Comparison of ENCODE assay signal across 8 mouse cellular contexts in genomic region chr5:139459938-139460337, GRCm38 (mm10). TPM values are rescaled to one million over a fixed set of nuclear protein-coding genes. Genes with fewer than 3 reads are reported as not detected.
DNase-seq lines count a peak whose midpoint lies in the region; ATAC-seq and TF ChIP-seq lines count a peak whose summit lies in the region.

No protein-coding gene starts in this region.

- no peak for ATAC-seq in heart, embryonic 12.5 days (ENCODE audit: insufficient number of reproducible peaks, low FRiP score)
- ATAC-seq in forebrain, embryonic 13.5 days = peak; percentile 42; the same call in 1 of the 2 replicates
- ATAC-seq in liver, embryonic 14.5 days (ENCODE audit: insufficient read depth) = peak; percentile 33; the same call in 1 of the 2 replicates

- TF ChIP-seq RAD21 in CH12.LX (IDR thresholded peaks at IDR 0.05; ENCODE audit: low read depth, low read length) = no peak

- H3K9ac ChIP-seq in heart, embryonic 12.5 days = peak overlapping the region; percentile 74
- H3K9ac ChIP-seq in CH12.LX (ENCODE audit: insufficient read depth, low read depth) = peak overlapping the region; percentile 51
- H3K9ac ChIP-seq in forebrain, embryonic 13.5 days = peak overlapping the region; percentile 63
- peak overlapping the region; percentile 43 for H3K9ac ChIP-seq in liver, embryonic 14.5 days (replicated peaks)

- TF ChIP-seq CTCF in CH12.LX (conservative IDR thresholded peaks at IDR 0.05 in 1 of 2, IDR thresholded peaks at IDR 0.05 in 1 of 2; ENCODE audit: low read depth in 2 of 2, low read length in 2 of 2) = no peak
- no peak for TF ChIP-seq CTCF in liver, embryonic 14.5 days (IDR thresholded peaks at IDR 0.05; ENCODE audit: low read depth)

- intact Hi-C loops in heart, postnatal 25 days (cut with DNase I) = loop anchor here (2.0 kb wide), 1 partner anchor 23 kb away; no protein-coding TSS in a partner anchor

- dilution Hi-C loops in CH12.LX (cut with MboI; ENCODE audit: extremely low pct_ligation_motif_present, extremely low pct_unique_long_range_greater_than_20kb, low sequenced_read_pairs) = no loop called here

- peaks cover 6% of the 10 kb centered on the region for H3K4me1 ChIP-seq in heart, embryonic 12.5 days (replicated peaks)
- H3K4me1 ChIP-seq in CH12.LX (ENCODE audit: control insufficient read depth in 1 of 2, insufficient read depth in 2 of 2) = peaks cover 4 to 25% of the 10 kb centered on the region in 2 experiments; a peak in 3 of 4 replicates
- H3K4me1 ChIP-seq in forebrain, embryonic 13.5 days = peaks cover 14% of the 10 kb centered on the region
- peaks cover 0 to 10% of the 10 kb centered on the region in 2 experiments; a peak in 3 of 4 replicates for H3K4me1 ChIP-seq in liver, embryonic 14.5 days (replicated peaks; ENCODE audit: control insufficient read depth in 2 of 2, insufficient read depth in 2 of 2, low read length in 1 of 2)

- no peak overlapping the region for H3K27ac ChIP-seq in heart, embryonic 12.5 days (ENCODE audit: poor library complexity, severe bottlenecking)
- no peak overlapping the region for H3K27ac ChIP-seq in CH12.LX (ENCODE audit: insufficient read depth, low read depth)
- H3K27ac ChIP-seq in forebrain, embryonic 13.5 days = no peak overlapping the region
- no peak overlapping the region for H3K27ac ChIP-seq in liver, embryonic 14.5 days

- DNase-seq in heart, postnatal 25 days (ENCODE audit: low spot score) = no peak
- no peak for DNase-seq in CH12.LX (ENCODE audit: extremely low read depth)
- DNase-seq in liver, embryonic 14.5 days (ENCODE audit: low read depth in 3 of 3, low spot score in 3 of 3) = no peak
- DNase-seq in layer of hippocampus, postnatal 14 days (ENCODE audit: low spot score in 2 of 2) = no peak
- no peak for DNase-seq in right cerebral cortex, postnatal 4 days
- no peak for DNase-seq in layer of hippocampus, postnatal 25 days (ENCODE audit: extremely low spot score in 1 of 2, low spot score in 1 of 2)

- WGBS in heart, embryonic 12.5 days = 10% methylated on average over 10 of the region's 10 CpGs
- 7% methylated on average over 10 of the region's 10 CpGs for WGBS in forebrain, embryonic 13.5 days
- 5% methylated on average over 10 of the region's 10 CpGs for WGBS in liver, embryonic 14.5 days (ENCODE audit: insufficient replicate concordance)

- TF ChIP-seq EP300 in CH12.LX (IDR thresholded peaks at IDR 0.05; ENCODE audit: low read length) = no peak
- no peak for TF ChIP-seq EP300 in liver, embryonic 14.5 days (IDR thresholded peaks at IDR 0.05; ENCODE audit: low read depth)

- H3K4me2 ChIP-seq in heart, embryonic 12.5 days = peak overlapping the region; percentile 87
- peak overlapping the region; percentile 70 for H3K4me2 ChIP-seq in CH12.LX (ENCODE audit: insufficient read depth, low read depth, poor library complexity, severe bottlenecking)
- H3K4me2 ChIP-seq in forebrain, embryonic 13.5 days = peak overlapping the region; percentile 80
- H3K4me2 ChIP-seq in liver, embryonic 14.5 days (ENCODE audit: low read depth) = peak overlapping the region; percentile 81

- H3K9me3 ChIP-seq in heart, embryonic 12.5 days (replicated peaks) = no peaks in the 10 kb centered on the region
- no peaks in the 10 kb centered on the region for H3K9me3 ChIP-seq in CH12.LX (replicated peaks; ENCODE audit: low read length)
- no peaks in the 10 kb centered on the region for H3K9me3 ChIP-seq in forebrain, embryonic 13.5 days (replicated peaks)
- no peaks in the 10 kb centered on the region for H3K9me3 ChIP-seq in liver, embryonic 14.5 days (ENCODE audit: control insufficient read depth, low read length)

- H3K4me3 ChIP-seq in heart, embryonic 12.5 days = peak overlapping the region; percentile 74
- peak overlapping the region; percentile 82 to 85 (median 84) for H3K4me3 ChIP-seq in CH12.LX (replicated peaks in 1 of 3; ENCODE audit: low read depth in 2 of 3, low read length in 2 of 3, poor library complexity in 1 of 3)
- H3K4me3 ChIP-seq in forebrain, embryonic 13.5 days = peak overlapping the region; percentile 62
- H3K4me3 ChIP-seq in liver, embryonic 14.5 days (ENCODE audit: insufficient read depth in 1 of 2, low read depth in 2 of 2, low read length in 2 of 2) = peak overlapping the region; percentile 60 to 77

- peaks cover 3% of the 10 kb centered on the region for H3K79me2 ChIP-seq in CH12.LX (replicated peaks; ENCODE audit: control insufficient read depth, extremely low read depth, insufficient read depth, poor library complexity, severe bottlenecking)

- peaks cover 13% of the 10 kb centered on the region; the same call in 1 of the 2 replicates for H3K27me3 ChIP-seq in heart, embryonic 12.5 days (replicated peaks)
- H3K27me3 ChIP-seq in CH12.LX (replicated peaks) = no peaks in the 10 kb centered on the region
- H3K27me3 ChIP-seq in forebrain, embryonic 13.5 days = no peaks in the 10 kb centered on the region
- H3K27me3 ChIP-seq in liver, embryonic 14.5 days (ENCODE audit: control insufficient read depth, insufficient read depth, low read length) = no peaks in the 10 kb centered on the region

- in situ Hi-C loops in CH12.LX (cut with MboI; ENCODE audit: low pct_ligation_motif_present, low pct_unique_long_range_greater_than_20kb, low sequenced_read_pairs) = loop anchor here (25.0 kb wide), 1 partner anchor 98 kb away; the partner anchor contains the start of genes Cox19 and Cyp2w1

- no peak for TF ChIP-seq POLR2A in CH12.LX (IDR thresholded peaks at IDR 0.05; ENCODE audit: low read depth, low read length)

- no peaks in the 10 kb centered on the region for H3K36me3 ChIP-seq in heart, embryonic 12.5 days
- H3K36me3 ChIP-seq in CH12.LX (replicated peaks in 1 of 2; ENCODE audit: control insufficient read depth in 1 of 2, insufficient read depth in 1 of 2, low read length in 1 of 2) = peaks cover 5 to 32% of the 10 kb centered on the region in 2 experiments
- peaks cover 7% of the 10 kb centered on the region for H3K36me3 ChIP-seq in forebrain, embryonic 13.5 days (ENCODE audit: poor library complexity, severe bottlenecking)
- no peaks in the 10 kb centered on the region for H3K36me3 ChIP-seq in liver, embryonic 14.5 days (replicated peaks; ENCODE audit: control insufficient read depth, insufficient read depth, low read depth)

TF ChIP-seq in CH12.LX, 34 proteins besides CTCF, POLR2A, EP300 and RAD21 (continues in another document):
- TF ChIP-seq ZMIZ1 (IDR thresholded peaks at IDR 0.05; ENCODE audit: low read depth, low read length) (no peak), ZC3H11A (IDR thresholded peaks at IDR 0.05; ENCODE audit: low read depth, low read length) (no peak), MXI1 (IDR thresholded peaks at IDR 0.05; ENCODE audit: low read depth, low read length) (no peak), USF2 (conservative IDR thresholded peaks at IDR 0.05; ENCODE audit: low read depth, low read length) (no peak), JUN (IDR thresholded peaks at IDR 0.05; ENCODE audit: insufficient read depth, low read depth, low read length) (no peak), SMC3 (IDR thresholded peaks at IDR 0.05; ENCODE audit: low read depth, low read length) (no peak)

RNA-seq across cellular contexts. Expression of gene 3110082I17Rik, which starts 0.4 kb away (rescaled TPM):
- polyA plus RNA-seq in heart, embryonic 12.5 days (2016; fragmentation: Nextera tagmentation; extraction: Ambion mirVana) = 21.3 and 21.6 TPM in 2 replicates
- 1 to 10 TPM; 5.0 to 5.3 TPM for total RNA-seq in heart, postnatal 25 days (2021)
- total RNA-seq in CH12.LX (2012; rRNA removed) (46.9 and 58.7 TPM in 2 replicates), CH12.LX (2014; rRNA removed) (37.5 and 41.2 TPM in 2 replicates)
- 100.0 and 122 TPM in 2 replicates for polyA plus RNA-seq in CH12.LX (2012; ENCODE audit: insufficient read length, low read depth)
- 26.8 and 29.0 TPM in 2 replicates for polyA plus RNA-seq in forebrain, embryonic 13.5 days (2015; fragmentation: Nextera tagmentation; extraction: Ambion mirVana)
- 11.1 and 11.2 TPM in 2 replicates for polyA plus RNA-seq in liver, embryonic 14.5 days (2012; rRNA removed)
- 11.6 and 14.1 TPM in 2 replicates for polyA plus RNA-seq in liver, embryonic 14.5 days (2014; fragmentation: Nextera tagmentation; extraction: Ambion mirVana)
- total RNA-seq in layer of hippocampus, postnatal 14 days (2021) = 10 to 100 TPM; 14.6 to 14.7 TPM
- total RNA-seq in layer of hippocampus, postnatal 25 days (2021) = 10 to 100 TPM; 14.0 to 17.3 TPM

RNA-seq across cellular contexts. Expression of gene Zfand2a, which starts 24.4 kb away (rescaled TPM):
- 11.2 and 12.7 TPM in 2 replicates for polyA plus RNA-seq in heart, embryonic 12.5 days (2016; fragmentation: Nextera tagmentation; extraction: Ambion mirVana)
- 10 to 100 TPM; 15.1 to 16.5 TPM for total RNA-seq in heart, postnatal 25 days (2021)
- total RNA-seq in CH12.LX (2012; rRNA removed) (5.8 and 9.8 TPM in 2 replicates), CH12.LX (2014; rRNA removed) (9.2 and 10.0 TPM in 2 replicates)
- 10.6 and 13.4 TPM in 2 replicates for polyA plus RNA-seq in CH12.LX (2012; ENCODE audit: insufficient read length, low read depth)
- 8.9 and 9.5 TPM in 2 replicates for polyA plus RNA-seq in forebrain, embryonic 13.5 days (2015; fragmentation: Nextera tagmentation; extraction: Ambion mirVana)
- polyA plus RNA-seq in liver, embryonic 14.5 days (2012; rRNA removed) = 3.1 and 3.2 TPM in 2 replicates
- 1.4 TPM in 2 replicates for polyA plus RNA-seq in liver, embryonic 14.5 days (2014; fragmentation: Nextera tagmentation; extraction: Ambion mirVana)
- total RNA-seq in layer of hippocampus, postnatal 14 days (2021) = 10 to 100 TPM; 77.1 to 88.8 TPM
- total RNA-seq in layer of hippocampus, postnatal 25 days (2021) = 10 to 100 TPM; 66.4 to 70.4 TPM

RNA-seq across cellular contexts. Expression of gene Gper1, which starts 37.0 kb away (rescaled TPM):
- 0.79 and 0.96 TPM in 2 replicates for polyA plus RNA-seq in heart, embryonic 12.5 days (2016; fragmentation: Nextera tagmentation; extraction: Ambion mirVana)
- 1 to 10 TPM; 1.3 to 2.1 TPM for total RNA-seq in heart, postnatal 25 days (2021)
- total RNA-seq in CH12.LX (2012; rRNA removed) (0.08 and 0.13 TPM in 2 replicates), CH12.LX (2014; rRNA removed) (not detected in 2 replicates)
- polyA plus RNA-seq in CH12.LX (2012; ENCODE audit: insufficient read length, low read depth) = not detected in 2 replicates
- polyA plus RNA-seq in forebrain, embryonic 13.5 days (2015; fragmentation: Nextera tagmentation; extraction: Ambion mirVana) = 5.3 and 5.9 TPM in 2 replicates
- polyA plus RNA-seq in liver, embryonic 14.5 days (2012; rRNA removed) = 0.06 and 0.07 TPM in 2 replicates
- 0.20 TPM in 1 of 2 replicates, not detected in the other for polyA plus RNA-seq in liver, embryonic 14.5 days (2014; fragmentation: Nextera tagmentation; extraction: Ambion mirVana)
- total RNA-seq in layer of hippocampus, postnatal 14 days (2021) = 1 to 10 TPM; 3.0 to 3.5 TPM
- 1 to 10 TPM; 2.3 to 2.8 TPM for total RNA-seq in layer of hippocampus, postnatal 25 days (2021)

RNA-seq across cellular contexts. Expression of gene C130050O18Rik, which starts 54.9 kb away (rescaled TPM):
- 0.10 and 0.36 TPM in 2 replicates for polyA plus RNA-seq in heart, embryonic 12.5 days (2016; fragmentation: Nextera tagmentation; extraction: Ambion mirVana)
- total RNA-seq in heart, postnatal 25 days (2021) = under 1 TPM; 0.70 to 0.78 TPM
- total RNA-seq in CH12.LX (2012; rRNA removed) (0.17 TPM in 1 of 2 replicates, not detected in the other), CH12.LX (2014; rRNA removed) (0.15 TPM in 1 of 2 replicates, not detected in the other)
- polyA plus RNA-seq in CH12.LX (2012; ENCODE audit: insufficient read length, low read depth) = 0.53 and 0.54 TPM in 2 replicates
- 0.11 and 0.18 TPM in 2 replicates for polyA plus RNA-seq in forebrain, embryonic 13.5 days (2015; fragmentation: Nextera tagmentation; extraction: Ambion mirVana)
- polyA plus RNA-seq in liver, embryonic 14.5 days (2012; rRNA removed) = 0.93 and 1.1 TPM in 2 replicates
- 1.0 and 1.3 TPM in 2 replicates for polyA plus RNA-seq in liver, embryonic 14.5 days (2014; fragmentation: Nextera tagmentation; extraction: Ambion mirVana)
- total RNA-seq in layer of hippocampus, postnatal 14 days (2021) = under 1 TPM; 0.17 to 0.21 TPM
- total RNA-seq in layer of hippocampus, postnatal 25 days (2021) = under 1 TPM; 0.25 to 0.33 TPM
